Mouse (Mus musculus) cerebellum, adult 2 months (tissue): Measurements from ENCODE around the gene Phldb1.

Source experiments
- CTCF ChIP-seq: fragments of 200-500 bp; IDR thresholded peaks from 2 replicates; pipeline ENCODE4 v1.5.1; 2011; ENCODE audit warnings: low read depth, mild to moderate bottlenecking, control low read depth, low read length, moderate library complexity, borderline replicate concordance; ENCODE audit not compliant: insufficient read depth
- POLR2A ChIP-seq: fragments of 200-500 bp; IDR thresholded peaks from 2 replicates; pipeline ENCODE4 v1.6.1; 2011; ENCODE audit warnings: low read length, control low read depth, borderline replicate concordance; ENCODE audit not compliant: insufficient read depth

DNA sequence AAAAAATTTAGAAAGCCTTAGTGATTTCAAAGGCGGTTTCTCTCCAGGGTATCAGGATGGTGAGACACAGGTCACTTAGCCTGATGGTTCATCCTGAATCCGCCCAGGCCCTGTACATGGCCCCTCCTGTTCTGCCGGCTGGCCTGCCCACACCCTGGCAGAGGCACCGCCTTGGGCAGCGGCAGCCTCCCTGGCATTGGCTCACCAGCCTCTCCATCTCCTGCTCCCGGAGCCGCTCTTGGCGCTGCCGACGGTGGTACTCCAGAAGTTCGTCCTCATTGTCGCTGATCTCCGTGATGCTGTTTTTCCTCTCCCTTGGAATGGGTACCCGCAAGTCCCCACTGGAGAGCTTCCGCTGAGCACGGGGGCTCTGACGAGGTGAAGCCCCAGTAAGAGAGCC lies 19.9 kb downstream of the Phldb1 start:
- TF ChIP-seq CTCF (no peak), POLR2A (no peak)
